In genomic region chr8:63877393-63877792, GRCm38 (mm10) we compare ENCODE assay signal across 8 mouse cellular contexts.
DNase-seq lines count a peak whose midpoint lies in the region; ATAC-seq and TF ChIP-seq lines count a peak whose summit lies in the region.

No protein-coding gene starts in this region.

- H3K4me1 ChIP-seq in E14TG2a.4 (replicated peaks; ENCODE audit: low read depth, low read length) = no peaks in the 10 kb centered on the region
- no peaks in the 10 kb centered on the region for H3K4me1 ChIP-seq in heart, embryonic 15.5 days (replicated peaks)
- no peaks in the 10 kb centered on the region for H3K4me1 ChIP-seq in liver, embryonic 14.5 days (replicated peaks; ENCODE audit: control insufficient read depth in 2 of 2, insufficient read depth in 2 of 2, low read length in 1 of 2)
- H3K4me1 ChIP-seq in neural tube, embryonic 15.5 days = no peaks in the 10 kb centered on the region

- H3K9me3 ChIP-seq in E14TG2a.4 (ENCODE audit: low read length) = no peaks in the 10 kb centered on the region
- H3K9me3 ChIP-seq in heart, embryonic 15.5 days (replicated peaks) = no peaks in the 10 kb centered on the region
- no peaks in the 10 kb centered on the region for H3K9me3 ChIP-seq in liver, embryonic 14.5 days (ENCODE audit: control insufficient read depth, low read length)
- no peaks in the 10 kb centered on the region for H3K9me3 ChIP-seq in neural tube, embryonic 15.5 days (replicated peaks)

- ATAC-seq in heart, embryonic 15.5 days (replicated peaks; ENCODE audit: insufficient number of reproducible peaks, insufficient read depth, low FRiP score, low read depth) = 0 out of 2 replicates have a peak, but pooled peaks have one; percentile 35
- ATAC-seq in liver, embryonic 14.5 days (ENCODE audit: insufficient read depth) = no peak
- ATAC-seq in neural tube, embryonic 15.5 days (ENCODE audit: low FRiP score) = peak; percentile 93

- no peaks in the 10 kb centered on the region for H3K27me3 ChIP-seq in E14TG2a.4 (ENCODE audit: insufficient read depth, low read length)
- H3K27me3 ChIP-seq in heart, embryonic 15.5 days = no peaks in the 10 kb centered on the region
- no peaks in the 10 kb centered on the region for H3K27me3 ChIP-seq in liver, embryonic 14.5 days (ENCODE audit: control insufficient read depth, insufficient read depth, low read length)
- H3K27me3 ChIP-seq in neural tube, embryonic 15.5 days (replicated peaks) = 0 out of 2 replicates have a peak, but pooled peaks cover 2% of the 10 kb centered on the region

- H3K9ac ChIP-seq in heart, embryonic 15.5 days = no peak overlapping the region
- H3K9ac ChIP-seq in liver, embryonic 14.5 days (replicated peaks) = no peak overlapping the region
- H3K9ac ChIP-seq in neural tube, embryonic 15.5 days (replicated peaks) = no peak overlapping the region

- 0 out of 2 replicates have a peak overlapping the region, but pooled peaks have one; percentile 33 for H3K4me2 ChIP-seq in heart, embryonic 15.5 days
- H3K4me2 ChIP-seq in liver, embryonic 14.5 days (ENCODE audit: low read depth) = no peak overlapping the region
- no peak overlapping the region for H3K4me2 ChIP-seq in neural tube, embryonic 15.5 days

- peak; percentile 81 for DNase-seq in adrenal gland, postnatal 10 days
- peak; percentile 61 for DNase-seq in embryo, embryonic 11.5 days (ENCODE audit: low read depth, low spot score)
- DNase-seq in kidney, postnatal 10 days = peak; percentile 82
- DNase-seq in liver, embryonic 14.5 days (ENCODE audit: low read depth in 3 of 3, low spot score in 3 of 3) = peak in 2 of 3 experiments; percentile 4 to 13
- DNase-seq in spleen, adult 12 weeks (ENCODE audit: low spot score) = no peak

- no peak overlapping the region for H3K4me3 ChIP-seq in E14TG2a.4 (replicated peaks; ENCODE audit: low read length)
- no peak overlapping the region for H3K4me3 ChIP-seq in heart, embryonic 15.5 days
- H3K4me3 ChIP-seq in liver, embryonic 14.5 days (ENCODE audit: insufficient read depth in 1 of 2, low read depth in 2 of 2, low read length in 2 of 2) = no peak overlapping the region
- no peak overlapping the region for H3K4me3 ChIP-seq in neural tube, embryonic 15.5 days (replicated peaks)

- no peak overlapping the region for H3K27ac ChIP-seq in heart, embryonic 15.5 days
- H3K27ac ChIP-seq in liver, embryonic 14.5 days = no peak overlapping the region
- no peak overlapping the region for H3K27ac ChIP-seq in neural tube, embryonic 15.5 days (replicated peaks)

- TF ChIP-seq EP300 in liver, embryonic 14.5 days (IDR thresholded peaks at IDR 0.05; ENCODE audit: low read depth) = no peak

- 11% methylated on average over 6 of the region's 6 CpGs for WGBS in heart, embryonic 15.5 days
- whole genome bisulfite sequencing in liver, embryonic 14.5 days (ENCODE audit: insufficient replicate concordance) = 12% methylated on average over 6 of the region's 6 CpGs
- 18% methylated on average over 6 of the region's 6 CpGs for WGBS in neural tube, embryonic 15.5 days

- peak; percentile 65 for TF ChIP-seq CTCF in E14TG2a.4 (conservative IDR thresholded peaks at IDR 0.05; ENCODE audit: low read length)
- peak; percentile 50 for TF ChIP-seq CTCF in liver, embryonic 14.5 days (IDR thresholded peaks at IDR 0.05; ENCODE audit: low read depth)

- H3K36me3 ChIP-seq in E14TG2a.4 (ENCODE audit: insufficient read depth, low read length) = no peaks in the 10 kb centered on the region
- H3K36me3 ChIP-seq in heart, embryonic 15.5 days = no peaks in the 10 kb centered on the region
- no peaks in the 10 kb centered on the region for H3K36me3 ChIP-seq in liver, embryonic 14.5 days (replicated peaks; ENCODE audit: control insufficient read depth, insufficient read depth, low read depth)
- H3K36me3 ChIP-seq in neural tube, embryonic 15.5 days = no peaks in the 10 kb centered on the region
